Comparison of ENCODE assay signal across 11 mouse cellular contexts in genomic region chr2:52619406-52619974, GRCm38 (mm10). TPM values are rescaled to one million over a fixed set of nuclear protein-coding genes. Genes with fewer than 3 reads are reported as not detected.
A peak's percentile ranks its signal among the peaks of the same experiment; 100 is the strongest.
DNase-seq lines count a peak whose midpoint lies in the region; ATAC-seq lines count a peak whose summit lies in the region.
"Had no signal": no experiment of that assay in that cellular context is flagged by ENCODE, and none has a peak within 500 bp of the region (broad histone marks: within the 10 kb centered on the region; RNA-seq: fewer than 3 reads in every experiment).

No protein-coding gene starts in this region.

- peaks cover 22% of the 10 kb centered on the region for H3K4me1 ChIP-seq in heart, embryonic 11.5 days (ENCODE audit: control insufficient read depth, insufficient read depth, low read length)
- peaks cover 17% of the 10 kb centered on the region for H3K4me1 ChIP-seq in embryonic facial prominence, embryonic 10.5 days
- H3K4me1 ChIP-seq in liver, embryonic 15.5 days (replicated peaks), result no peaks in the 10 kb centered on the region; the same call in 1 of the 2 replicates

- no peak for DNase-seq in heart, postnatal 14 days
- DNase-seq in embryonic facial prominence, embryonic 10.5 days (ENCODE audit: low spot score), result no peak
- peak; percentile 9 to 30 for DNase-seq in heart, postnatal 10 days
- DNase-seq in left cerebral cortex, adult 9 months (ENCODE audit: low spot score in 2 of 2), result no peak
- DNase-seq in right cerebral cortex, postnatal 4 days, result no peak
- DNase-seq in testis, postnatal 10 days (ENCODE audit: low spot score), result no peak
- DNase-seq: kidney, postnatal 25 days had no signal

- 25% methylated on average over 17 of the region's 17 CpGs for WGBS in heart, embryonic 11.5 days (ENCODE audit: insufficient replicate concordance)
- WGBS in embryonic facial prominence, embryonic 10.5 days, result 59% methylated on average over 17 of the region's 17 CpGs
- WGBS in liver, embryonic 15.5 days (ENCODE audit: insufficient replicate concordance), result 45% methylated on average over 17 of the region's 17 CpGs

- no peaks in the 10 kb centered on the region for H3K36me3 ChIP-seq in heart, embryonic 11.5 days (ENCODE audit: control insufficient read depth, insufficient read depth, low read length)
- no peaks in the 10 kb centered on the region for H3K36me3 ChIP-seq in embryonic facial prominence, embryonic 10.5 days (replicated peaks)
- no peaks in the 10 kb centered on the region for H3K36me3 ChIP-seq in liver, embryonic 15.5 days (replicated peaks)
- H3K36me3 ChIP-seq: midbrain, embryonic 12.5 days had no signal

- no peaks in the 10 kb centered on the region for H3K9me3 ChIP-seq in heart, embryonic 11.5 days (replicated peaks; ENCODE audit: control insufficient read depth, low read length)
- no peaks in the 10 kb centered on the region for H3K9me3 ChIP-seq in embryonic facial prominence, embryonic 10.5 days
- H3K9me3 ChIP-seq in liver, embryonic 15.5 days (replicated peaks), result no peaks in the 10 kb centered on the region
- H3K9me3 ChIP-seq: forebrain, embryonic 13.5 days; midbrain, embryonic 12.5 days had no signal

- H3K4me2 ChIP-seq in heart, embryonic 11.5 days, result peak overlapping the region; percentile 58
- H3K4me2 ChIP-seq in liver, embryonic 15.5 days, result peak overlapping the region; percentile 47
- H3K4me2 ChIP-seq: forebrain, embryonic 13.5 days; midbrain, embryonic 12.5 days had no signal

- no peak overlapping the region for H3K27ac ChIP-seq in heart, embryonic 11.5 days (ENCODE audit: low read depth, low read length)
- no peak overlapping the region; the same call in 1 of the 2 replicates for H3K27ac ChIP-seq in embryonic facial prominence, embryonic 10.5 days (replicated peaks)
- H3K27ac ChIP-seq in liver, embryonic 15.5 days (replicated peaks), result no peak overlapping the region
- H3K27ac ChIP-seq: forebrain, embryonic 13.5 days; midbrain, embryonic 12.5 days had no signal

- ATAC-seq in heart, embryonic 11.5 days (replicated peaks; ENCODE audit: insufficient number of reproducible peaks, low FRiP score, low TSS enrichment), result no peak
- ATAC-seq in liver, embryonic 15.5 days (ENCODE audit: insufficient read depth), result peak; percentile 9; the same call in 1 of the 2 replicates
- ATAC-seq: forebrain, embryonic 13.5 days had no signal

- intact Hi-C loops in heart, postnatal 14 days (cut with DNase I), result no loop called here
- intact Hi-C loops in heart, postnatal 10 days (cut with DNase I), result no loop called here

- H3K4me3 ChIP-seq in heart, embryonic 11.5 days (ENCODE audit: low read depth, low read length), result peak overlapping the region; percentile 30
- H3K4me3 ChIP-seq in embryonic facial prominence, embryonic 10.5 days, result peak overlapping the region; percentile 39
- H3K4me3 ChIP-seq in liver, embryonic 15.5 days (replicated peaks), result peak overlapping the region; percentile 32
- H3K4me3 ChIP-seq: forebrain, embryonic 13.5 days; midbrain, embryonic 12.5 days had no signal

- no peaks in the 10 kb centered on the region for H3K27me3 ChIP-seq in heart, embryonic 11.5 days (ENCODE audit: control insufficient read depth, insufficient read depth, low read length)
- H3K27me3 ChIP-seq in embryonic facial prominence, embryonic 10.5 days (replicated peaks; ENCODE audit: low read depth, poor library complexity, severe bottlenecking), result no peaks in the 10 kb centered on the region
- no peaks in the 10 kb centered on the region for H3K27me3 ChIP-seq in liver, embryonic 15.5 days
- H3K27me3 ChIP-seq: forebrain, embryonic 13.5 days; midbrain, embryonic 12.5 days had no signal

- H3K9ac ChIP-seq in heart, embryonic 11.5 days (ENCODE audit: low read depth, low read length), result no peak overlapping the region
- H3K9ac ChIP-seq in liver, embryonic 15.5 days, result no peak overlapping the region
- H3K9ac ChIP-seq: forebrain, embryonic 13.5 days; midbrain, embryonic 12.5 days had no signal

RNA-seq across cellular contexts. Expression of gene Cacnb4, which starts 57.1 kb away (rescaled TPM):
- polyA plus RNA-seq in heart, embryonic 11.5 days (2014; fragmentation: Nextera tagmentation; extraction: Ambion mirVana), result 0.30 and 0.37 TPM in 2 replicates
- total RNA-seq in heart, postnatal 14 days (2021), result 1 to 10 TPM; 1.2 to 1.5 TPM
- 0.50 and 0.52 TPM in 2 replicates for polyA plus RNA-seq in embryonic facial prominence, embryonic 10.5 days (2016; fragmentation: Nextera tagmentation; extraction: Ambion mirVana)
- total RNA-seq in heart, postnatal 10 days (2021), result under 1 TPM; 0.74 to 0.96 TPM
- 0.18 and 0.20 TPM in 2 replicates for polyA plus RNA-seq in liver, embryonic 15.5 days (2015; fragmentation: Nextera tagmentation; extraction: Ambion mirVana)

Comparison
In these comparisons a context has a peak if more than half of its experiments do, and no peak if none do; other contexts are left out.
1. DNase-seq: peak in heart, postnatal 10 days (2 of 2); none in heart, postnatal 14 days (0 of 2), embryonic facial prominence, embryonic 10.5 days (single experiment), left cerebral cortex, adult 9 months (0 of 2), right cerebral cortex, postnatal 4 days (single experiment) and testis, postnatal 10 days (single experiment).
2. Peak in every context shown above with its lines, with median percentiles within 50 percentile points of each other: H3K4me3 ChIP-seq.